Mouse (Mus musculus) thymus, adult 2 months (tissue): Measurements from ENCODE around the gene Zdhhc20.

Experiments
- CTCF ChIP-seq: fragments of 200-500 bp; IDR thresholded peaks from 2 replicates; pipeline ENCODE4 v1.5.1; 2012; ENCODE audit warnings: mild to moderate bottlenecking, control low read depth, low read length, moderate library complexity, borderline replicate concordance; ENCODE audit not compliant: control insufficient read depth, poor library complexity, insufficient read depth; ENCODE audit errors: extremely low read depth
- POLR2A ChIP-seq: fragments of 200-500 bp; IDR thresholded peaks from 2 replicates; pipeline ENCODE4 v1.6.1; 2012; ENCODE audit warnings: mild to moderate bottlenecking, low read length, control low read depth, moderate library complexity; ENCODE audit not compliant: control insufficient read depth, poor library complexity, insufficient read depth; ENCODE audit errors: extremely low read depth

DNA sequence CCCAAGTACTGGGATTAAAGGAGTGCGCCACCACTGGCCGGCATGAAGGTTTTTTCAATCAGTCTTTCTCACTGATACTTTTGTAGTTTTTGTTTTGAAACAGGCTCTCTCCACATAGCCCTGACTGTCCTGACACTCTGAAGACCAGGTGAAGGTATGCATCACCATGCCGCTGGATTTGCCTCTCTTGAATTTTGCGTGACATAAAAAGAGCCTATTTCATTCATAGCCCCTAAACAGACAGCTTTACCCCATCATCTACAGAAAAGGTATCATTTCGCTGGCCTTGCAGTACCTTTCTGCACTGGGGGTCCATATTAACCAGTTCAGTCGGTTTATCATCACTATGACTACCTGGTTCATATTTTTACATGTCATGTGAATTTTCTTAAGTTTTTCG is 92.5 kb downstream of the Zdhhc20 start:
- TF ChIP-seq CTCF = no peak
- TF ChIP-seq POLR2A = no peak
